Comparison of ENCODE assay signal across 11 mouse cellular contexts in genomic region chr6:52245040-52245756, GRCm38 (mm10). TPM values are rescaled to one million over a fixed set of nuclear protein-coding genes. Genes with fewer than 3 reads are reported as not detected.
DNase-seq lines count a peak whose midpoint lies in the region; ATAC-seq and TF ChIP-seq lines count a peak whose summit lies in the region.
"Had no signal": no experiment of that assay in that cellular context is flagged by ENCODE, and none has a peak within 500 bp of the region (broad histone marks: within the 10 kb centered on the region; RNA-seq: fewer than 3 reads in every experiment).

No protein-coding gene starts in this region.

- DNase-seq in heart, embryonic 10.5 days (ENCODE audit: low spot score) = peak; percentile 72
- no peak for DNase-seq in heart, adult 9 months (ENCODE audit: low spot score in 2 of 2)
- DNase-seq in stomach, postnatal 0 days (ENCODE audit: low spot score) = no peak
- DNase-seq in kidney, postnatal 14 days = peak; percentile 64
- peak; percentile 61 for DNase-seq in urinary bladder, adult 2 months (ENCODE audit: low spot score)
- no peak for DNase-seq in left cerebral cortex, adult 9 months (ENCODE audit: low spot score in 2 of 2)

- no peaks in the 10 kb centered on the region for H3K36me3 ChIP-seq in heart, embryonic 10.5 days
- H3K36me3 ChIP-seq in stomach, embryonic 14.5 days (ENCODE audit: control insufficient read depth, insufficient read depth, low read length) = no peaks in the 10 kb centered on the region
- no peaks in the 10 kb centered on the region for H3K36me3 ChIP-seq in stomach, postnatal 0 days (ENCODE audit: control insufficient read depth, insufficient read depth, low read length)
- H3K36me3 ChIP-seq in forebrain, embryonic 13.5 days (ENCODE audit: poor library complexity, severe bottlenecking) = no peaks in the 10 kb centered on the region
- H3K36me3 ChIP-seq: hindbrain, embryonic 15.5 days had no signal

- no peak for TF ChIP-seq CTCF in stomach, postnatal 0 days (IDR thresholded peaks at IDR 0.05; ENCODE audit: low read depth)

- under 1% methylated on average over 71 of the region's 71 CpGs for WGBS in heart, embryonic 10.5 days
- under 1% methylated on average over 71 of the region's 71 CpGs for WGBS in stomach, embryonic 14.5 days
- WGBS in stomach, postnatal 0 days = 1% methylated on average over 71 of the region's 71 CpGs
- under 1% methylated on average over 70 of the region's 71 CpGs for WGBS in forebrain, embryonic 13.5 days

- no peak overlapping the region for H3K9ac ChIP-seq in stomach, embryonic 14.5 days (replicated peaks; ENCODE audit: low read depth, low read length)
- H3K9ac ChIP-seq in stomach, postnatal 0 days (ENCODE audit: low read length) = no peak overlapping the region
- no peak overlapping the region for H3K9ac ChIP-seq in forebrain, embryonic 13.5 days
- H3K9ac ChIP-seq: hindbrain, embryonic 15.5 days had no signal

- H3K9me3 ChIP-seq in heart, embryonic 10.5 days = no peaks in the 10 kb centered on the region
- no peaks in the 10 kb centered on the region for H3K9me3 ChIP-seq in stomach, embryonic 14.5 days (ENCODE audit: control insufficient read depth, low read depth, low read length)
- no peaks in the 10 kb centered on the region for H3K9me3 ChIP-seq in stomach, postnatal 0 days (ENCODE audit: control insufficient read depth, low read length)
- H3K9me3 ChIP-seq in forebrain, embryonic 13.5 days (replicated peaks) = no peaks in the 10 kb centered on the region
- H3K9me3 ChIP-seq: hindbrain, embryonic 15.5 days had no signal

- no peak for TF ChIP-seq EP300 in stomach, postnatal 0 days (optimal IDR thresholded peaks at IDR 0.05)

- peaks cover 16% of the 10 kb centered on the region for H3K4me1 ChIP-seq in heart, embryonic 10.5 days
- H3K4me1 ChIP-seq in stomach, embryonic 14.5 days (ENCODE audit: control insufficient read depth, insufficient read depth, low read length) = no peaks in the 10 kb centered on the region; the same call in 1 of the 2 replicates
- no peaks in the 10 kb centered on the region for H3K4me1 ChIP-seq in stomach, postnatal 0 days (replicated peaks; ENCODE audit: control insufficient read depth, insufficient read depth)
- 0 out of 2 replicates have a peak, but pooled peaks cover 2% of the 10 kb centered on the region for H3K4me1 ChIP-seq in forebrain, embryonic 13.5 days
- H3K4me1 ChIP-seq: hindbrain, embryonic 15.5 days had no signal

- H3K4me2 ChIP-seq in stomach, embryonic 14.5 days (replicated peaks; ENCODE audit: low read depth, low read length) = no peak overlapping the region
- no peak overlapping the region for H3K4me2 ChIP-seq in stomach, postnatal 0 days (replicated peaks; ENCODE audit: low read depth)
- H3K4me2 ChIP-seq in forebrain, embryonic 13.5 days = no peak overlapping the region
- H3K4me2 ChIP-seq: hindbrain, embryonic 15.5 days had no signal

- peak overlapping the region; percentile 46 for H3K4me3 ChIP-seq in heart, embryonic 10.5 days
- H3K4me3 ChIP-seq in stomach, embryonic 14.5 days (ENCODE audit: low read depth, low read length) = 0 out of 2 replicates have a peak overlapping the region, but pooled peaks have one; percentile 8
- no peak overlapping the region; the same call in 1 of the 2 replicates for H3K4me3 ChIP-seq in stomach, postnatal 0 days (ENCODE audit: low read depth, low read length)
- H3K4me3 ChIP-seq in forebrain, embryonic 13.5 days = no peak overlapping the region
- H3K4me3 ChIP-seq: hindbrain, embryonic 15.5 days had no signal

- H3K27ac ChIP-seq in heart, embryonic 10.5 days = no peak overlapping the region
- H3K27ac ChIP-seq in stomach, embryonic 14.5 days (ENCODE audit: low read length) = no peak overlapping the region
- H3K27ac ChIP-seq in stomach, postnatal 0 days (replicated peaks) = no peak overlapping the region
- no peak overlapping the region for H3K27ac ChIP-seq in forebrain, embryonic 13.5 days
- H3K27ac ChIP-seq: hindbrain, embryonic 15.5 days had no signal

- no peak for ATAC-seq in stomach, embryonic 14.5 days (ENCODE audit: insufficient number of reproducible peaks, insufficient read depth, low FRiP score, low read depth)
- ATAC-seq in stomach, postnatal 0 days (ENCODE audit: low FRiP score, low TSS enrichment) = no peak
- no peak for ATAC-seq in forebrain, embryonic 13.5 days

- peaks cover 99% of the 10 kb centered on the region for H3K27me3 ChIP-seq in heart, embryonic 10.5 days (ENCODE audit: insufficient read depth, poor library complexity, severe bottlenecking)
- peaks cover 86% of the 10 kb centered on the region for H3K27me3 ChIP-seq in stomach, embryonic 14.5 days (ENCODE audit: control insufficient read depth, insufficient read depth, low read length)
- peaks cover 52% of the 10 kb centered on the region for H3K27me3 ChIP-seq in stomach, postnatal 0 days (ENCODE audit: control insufficient read depth, insufficient read depth, low read length)
- peaks cover 100% of the 10 kb centered on the region for H3K27me3 ChIP-seq in forebrain, embryonic 13.5 days

RNA-seq across cellular contexts. Expression of gene Hoxa11, which starts 0.4 kb away (rescaled TPM):
- polyA plus RNA-seq in heart, embryonic 10.5 days (2016; fragmentation: Nextera tagmentation; extraction: Ambion mirVana) = 0.06 and 1.7 TPM in 2 replicates
- not detected in 2 replicates for polyA plus RNA-seq in stomach, embryonic 14.5 days (2014; fragmentation: Nextera tagmentation; extraction: Ambion mirVana)
- not detected in 2 replicates for polyA plus RNA-seq in stomach, postnatal 0 days (2015; fragmentation: Nextera tagmentation; extraction: Ambion mirVana)
- 25.4 and 29.2 TPM in 2 replicates for polyA plus RNA-seq in urinary bladder, adult 2 months (2012; rRNA removed)
- 0.12 TPM in 1 of 2 replicates, not detected in the other for polyA plus RNA-seq in forebrain, embryonic 13.5 days (2015; fragmentation: Nextera tagmentation; extraction: Ambion mirVana)
- polyA plus RNA-seq: cerebellum, adult 2 months; hindbrain, embryonic 15.5 days; lung, embryonic 16.5 days had no signal

RNA-seq across cellular contexts. Expression of gene Hoxa10, which starts 4.5 kb away (rescaled TPM):
- polyA plus RNA-seq in heart, embryonic 10.5 days (2016; fragmentation: Nextera tagmentation; extraction: Ambion mirVana) = 0.30 and 3.6 TPM in 2 replicates
- not detected in 2 replicates for polyA plus RNA-seq in stomach, embryonic 14.5 days (2014; fragmentation: Nextera tagmentation; extraction: Ambion mirVana)
- 0.06 TPM in 1 of 2 replicates, not detected in the other for polyA plus RNA-seq in stomach, postnatal 0 days (2015; fragmentation: Nextera tagmentation; extraction: Ambion mirVana)
- polyA plus RNA-seq in urinary bladder, adult 2 months (2012; rRNA removed) = 79.4 and 93.6 TPM in 2 replicates
- 0.09 TPM in 1 of 2 replicates, not detected in the other for polyA plus RNA-seq in forebrain, embryonic 13.5 days (2015; fragmentation: Nextera tagmentation; extraction: Ambion mirVana)
- polyA plus RNA-seq: cerebellum, adult 2 months; lung, embryonic 16.5 days had no signal

RNA-seq across cellular contexts. Expression of gene Hoxa9, which starts 14.3 kb away (rescaled TPM):
- polyA plus RNA-seq in heart, embryonic 10.5 days (2016; fragmentation: Nextera tagmentation; extraction: Ambion mirVana) = 0.37 and 5.6 TPM in 2 replicates
- polyA plus RNA-seq in stomach, embryonic 14.5 days (2014; fragmentation: Nextera tagmentation; extraction: Ambion mirVana) = 1.5 and 1.9 TPM in 2 replicates
- polyA plus RNA-seq in stomach, postnatal 0 days (2015; fragmentation: Nextera tagmentation; extraction: Ambion mirVana) = 0.13 and 0.61 TPM in 2 replicates
- 48.1 and 60.0 TPM in 2 replicates for polyA plus RNA-seq in urinary bladder, adult 2 months (2012; rRNA removed)
- polyA plus RNA-seq in forebrain, embryonic 13.5 days (2015; fragmentation: Nextera tagmentation; extraction: Ambion mirVana) = not detected in 2 replicates
- polyA plus RNA-seq: cerebellum, adult 2 months had no signal

RNA-seq across cellular contexts. Expression of gene Hoxa13, which starts 15.5 kb away (rescaled TPM):
- not detected in 2 replicates for polyA plus RNA-seq in heart, embryonic 10.5 days (2016; fragmentation: Nextera tagmentation; extraction: Ambion mirVana)
- not detected in 2 replicates for polyA plus RNA-seq in stomach, embryonic 14.5 days (2014; fragmentation: Nextera tagmentation; extraction: Ambion mirVana)
- polyA plus RNA-seq in stomach, postnatal 0 days (2015; fragmentation: Nextera tagmentation; extraction: Ambion mirVana) = not detected in 2 replicates
- polyA plus RNA-seq in urinary bladder, adult 2 months (2012; rRNA removed) = 32.5 and 40.7 TPM in 2 replicates
- polyA plus RNA-seq in forebrain, embryonic 13.5 days (2015; fragmentation: Nextera tagmentation; extraction: Ambion mirVana) = not detected in 2 replicates
- polyA plus RNA-seq: cerebellum, adult 2 months; hindbrain, embryonic 15.5 days; lung, embryonic 16.5 days had no signal

RNA-seq across cellular contexts. Expression of gene Hoxa7, which starts 23.5 kb away (rescaled TPM):
- polyA plus RNA-seq in heart, embryonic 10.5 days (2016; fragmentation: Nextera tagmentation; extraction: Ambion mirVana) = 0.11 and 2.5 TPM in 2 replicates
- 13.7 and 13.9 TPM in 2 replicates for polyA plus RNA-seq in stomach, embryonic 14.5 days (2014; fragmentation: Nextera tagmentation; extraction: Ambion mirVana)
- 8.1 and 8.5 TPM in 2 replicates for polyA plus RNA-seq in stomach, postnatal 0 days (2015; fragmentation: Nextera tagmentation; extraction: Ambion mirVana)
- 27.6 and 28.6 TPM in 2 replicates for polyA plus RNA-seq in urinary bladder, adult 2 months (2012; rRNA removed)
- not detected in 2 replicates for polyA plus RNA-seq in forebrain, embryonic 13.5 days (2015; fragmentation: Nextera tagmentation; extraction: Ambion mirVana)

Comparison
In these comparisons a context has a peak if more than half of its experiments do, and no peak if none do; other contexts are left out.
1. DNase-seq: peak in heart, embryonic 10.5 days (single experiment), kidney, postnatal 14 days (single experiment) and urinary bladder, adult 2 months (single experiment); none in heart, adult 9 months (0 of 2), stomach, postnatal 0 days (single experiment) and left cerebral cortex, adult 9 months (0 of 2).
2. H3K4me3 ChIP-seq: peak in heart, embryonic 10.5 days (single experiment) and stomach, embryonic 14.5 days (single experiment); none in stomach, postnatal 0 days (single experiment) and forebrain, embryonic 13.5 days (single experiment).
3. RNA of gene Hoxa10, which starts 4.5 kb away (polyA plus RNA-seq): 79.4 to 93.6 TPM in urinary bladder, adult 2 months; 0.30 to 3.6 TPM in heart, embryonic 10.5 days, 0.09 TPM in forebrain, embryonic 13.5 days, not detected in stomach, embryonic 14.5 days and 0.06 TPM in stomach, postnatal 0 days; every median in the first group is over 10 times any median in the second.